Mouse (Mus musculus): Measurements from ENCODE around the gene Slc9b1.

GRCm38 (mm10) chr3:135440221-135440620 is 92.4 kb downstream of the Slc9b1 start:
- TF ChIP-seq POLR2A (IDR thresholded peaks at IDR 0.05; ENCODE audit: insufficient read depth, low read depth, low read length): 0 out of 2 replicates have a peak, but pooled peaks have one; percentile 39
- no peak for TF ChIP-seq CTCF (IDR thresholded peaks at IDR 0.05)
